Mouse (Mus musculus): ENCODE measurements at regions not wholly inside any gene's neighbourhood (a gene's known extent, or its start where the extent isn't known, plus 50 kb on each side); places are given as distances from the start of the nearest gene placed in this dataset.

- Histone ChIP-seq H3K4me1 (ENCODE audit: insufficient read depth) (no peaks in the 10 kb centered on the region), H3K4me3 (ENCODE audit: low read depth, low read length) (no peak overlapping the region), H3K36me3 (ENCODE audit: insufficient read depth) (no peaks in the 10 kb centered on the region), H3K9ac (no peak overlapping the region), H3K27ac (ENCODE audit: low read depth) (no peak overlapping the region), H3K9me3 (ENCODE audit: low read depth, low read length) (no peaks in the 10 kb centered on the region), H3K27me3 (ENCODE audit: insufficient read depth, low read length) (no peaks in the 10 kb centered on the region), H3K4me2 (no peak overlapping the region)
- no peak for TF ChIP-seq CTCF (IDR thresholded peaks at IDR 0.05; ENCODE audit: low read depth)
- 84% methylated on average over 4 of the region's 4 CpGs for WGBS
- no peak for DNase-seq
- no peak for ATAC-seq (ENCODE audit: insufficient read depth)
Measured at GRCm38 (mm10) chr2:129952486-129952885, 59.7 kb upstream of the Tgm3 start.

- Histone ChIP-seq H3K4me2 (no peak overlapping the region), H3K4me1 (ENCODE audit: insufficient read depth) (no peaks in the 10 kb centered on the region), H3K9ac (no peak overlapping the region), H3K4me3 (ENCODE audit: low read depth, low read length) (no peak overlapping the region), H3K9me3 (ENCODE audit: low read depth, low read length) (no peaks in the 10 kb centered on the region), H3K36me3 (ENCODE audit: insufficient read depth) (no peaks in the 10 kb centered on the region), H3K27me3 (ENCODE audit: insufficient read depth, low read length) (no peaks in the 10 kb centered on the region), H3K27ac (ENCODE audit: low read depth) (no peak overlapping the region)
- TF ChIP-seq CTCF (IDR thresholded peaks at IDR 0.05; ENCODE audit: low read depth) = no peak
- whole genome bisulfite sequencing = 53% methylated on average over 8 of the region's 8 CpGs
- ATAC-seq (ENCODE audit: insufficient read depth) (no peak), DNase-seq (peak; percentile 18)
Measured at GRCm38 (mm10) chr2:129955260-129955691, 56.9 kb upstream of the Tgm3 start.

GRCm38 (mm10) chr2:129958120-129958519 is 54.0 kb upstream of the Tgm3 start:
- H3K4me3 ChIP-seq (ENCODE audit: low read depth, low read length) = no peak overlapping the region
- no peaks in the 10 kb centered on the region for H3K4me1 ChIP-seq (ENCODE audit: insufficient read depth)
- no peak overlapping the region for H3K27ac ChIP-seq (ENCODE audit: low read depth)
- no peak for TF ChIP-seq CTCF (IDR thresholded peaks at IDR 0.05; ENCODE audit: low read depth)
- DNase-seq (no peak), ATAC-seq (ENCODE audit: insufficient read depth) (no peak)
- no peaks in the 10 kb centered on the region for H3K27me3 ChIP-seq (ENCODE audit: insufficient read depth, low read length)
- no peak overlapping the region for H3K4me2 ChIP-seq
- no peaks in the 10 kb centered on the region for H3K9me3 ChIP-seq (ENCODE audit: low read depth, low read length)
- H3K9ac ChIP-seq = no peak overlapping the region
- 79% methylated on average over 3 of the region's 3 CpGs for WGBS
- no peaks in the 10 kb centered on the region for H3K36me3 ChIP-seq (ENCODE audit: insufficient read depth)

- no peak for ATAC-seq (ENCODE audit: insufficient read depth)
Measured at GRCm38 (mm10) chr2:129960364-129960763, 51.8 kb upstream of the Tgm3 start.

GRCm38 (mm10) chr2:129961522-129961921 is 50.6 kb upstream of the Tgm3 start:
- H3K36me3 ChIP-seq (ENCODE audit: insufficient read depth) = no peaks in the 10 kb centered on the region
- ATAC-seq (ENCODE audit: insufficient read depth) = no peak
- no peak overlapping the region for H3K4me3 ChIP-seq (ENCODE audit: low read depth, low read length)
- H3K4me1 ChIP-seq (ENCODE audit: insufficient read depth) = no peaks in the 10 kb centered on the region
- no peak overlapping the region for H3K9ac ChIP-seq
- DNase-seq = no peak
- H3K27me3 ChIP-seq (ENCODE audit: insufficient read depth, low read length) = no peaks in the 10 kb centered on the region
- H3K9me3 ChIP-seq (ENCODE audit: low read depth, low read length) = no peaks in the 10 kb centered on the region
- no peak overlapping the region for H3K27ac ChIP-seq (ENCODE audit: low read depth)
- TF ChIP-seq CTCF (IDR thresholded peaks at IDR 0.05; ENCODE audit: low read depth) = no peak
- WGBS = 57% methylated on average over 5 of the region's 5 CpGs
- H3K4me2 ChIP-seq = no peak overlapping the region

More at GRCm38 (mm10) chr2:129960364-129960763, 51.8 kb upstream of the Tgm3 start:
- H3K9ac ChIP-seq = no peak overlapping the region
- TF ChIP-seq CTCF (IDR thresholded peaks at IDR 0.05; ENCODE audit: low read depth) = no peak
- H3K4me2 ChIP-seq = no peak overlapping the region
- WGBS = 91% methylated on average over 4 of the region's 4 CpGs
- H3K36me3 ChIP-seq (ENCODE audit: insufficient read depth) = no peaks in the 10 kb centered on the region
- no peak overlapping the region for H3K27ac ChIP-seq (ENCODE audit: low read depth)
- H3K4me3 ChIP-seq (ENCODE audit: low read depth, low read length) = no peak overlapping the region
- no peaks in the 10 kb centered on the region for H3K27me3 ChIP-seq (ENCODE audit: insufficient read depth, low read length)
- no peaks in the 10 kb centered on the region for H3K9me3 ChIP-seq (ENCODE audit: low read depth, low read length)
- no peak for DNase-seq
- H3K4me1 ChIP-seq (ENCODE audit: insufficient read depth) = no peaks in the 10 kb centered on the region
